ENCODE assay signal across 8 mouse cellular contexts in the genomic region with DNA sequence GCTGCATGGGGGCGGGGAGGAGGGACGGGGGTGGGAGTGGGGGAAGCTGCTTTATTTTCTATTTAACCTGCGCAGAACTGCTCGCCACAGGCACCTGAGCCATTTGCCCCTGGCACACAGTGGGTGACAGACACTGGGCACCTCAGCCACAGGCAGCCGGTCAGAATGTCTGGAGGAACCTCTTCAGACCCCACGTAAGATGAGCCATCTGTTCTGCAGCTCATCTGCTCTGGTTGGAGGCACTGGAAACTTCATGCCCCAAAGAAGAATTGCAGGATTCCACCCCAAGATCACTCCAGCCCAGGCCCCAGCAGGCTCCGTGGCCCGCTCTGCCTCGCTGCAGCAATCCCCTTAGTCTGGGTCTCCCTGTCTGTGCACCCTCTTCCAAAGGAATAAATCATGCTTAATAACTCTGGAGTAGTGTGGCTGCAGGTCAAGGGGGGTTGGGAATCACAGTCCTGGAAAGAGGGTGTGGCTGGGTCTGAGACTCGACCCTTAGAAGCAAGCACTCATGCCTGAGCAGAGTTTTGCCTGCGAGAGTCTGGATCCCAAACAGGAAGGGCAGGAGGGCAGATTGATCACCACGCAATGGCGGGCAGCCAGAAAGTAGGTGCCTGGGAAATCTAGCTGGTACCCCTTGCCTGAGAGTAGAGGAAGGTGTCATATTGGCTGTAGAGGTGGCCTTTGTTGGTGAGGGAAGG. TPM values are rescaled to one million over a fixed set of nuclear protein-coding genes. Genes with fewer than 3 reads are reported as not detected.
DNase-seq lines count a peak whose midpoint lies in the region; ATAC-seq and TF ChIP-seq lines count a peak whose summit lies in the region.

No protein-coding gene starts in this region.

- H3K4me3 ChIP-seq in ES-Bruce4 (ENCODE audit: low read depth, low read length) = peak overlapping the region; percentile 18; the same call in 1 of the 2 replicates
- peak overlapping the region; percentile 34; the same call in 1 of the 2 replicates for H3K4me3 ChIP-seq in heart, embryonic 16.5 days (ENCODE audit: low read length)
- no peak overlapping the region for H3K4me3 ChIP-seq in liver, embryonic 16.5 days (ENCODE audit: low read depth, low read length)
- H3K4me3 ChIP-seq in cerebellum, adult 2 months (replicated peaks; ENCODE audit: insufficient read depth, low read depth, low read length) = no peak overlapping the region

- no peaks in the 10 kb centered on the region for H3K9me3 ChIP-seq in ES-Bruce4 (replicated peaks; ENCODE audit: control insufficient read depth, insufficient read depth, low read length, poor library complexity, severe bottlenecking)
- H3K9me3 ChIP-seq in heart, embryonic 16.5 days (replicated peaks; ENCODE audit: control insufficient read depth, low read length) = no peaks in the 10 kb centered on the region
- H3K9me3 ChIP-seq in liver, embryonic 16.5 days (replicated peaks; ENCODE audit: control insufficient read depth, low read length) = no peaks in the 10 kb centered on the region

- no peak for ATAC-seq in heart, embryonic 16.5 days (replicated peaks; ENCODE audit: extremely low read depth, insufficient read depth, low FRiP score)
- ATAC-seq in liver, embryonic 16.5 days (ENCODE audit: low read depth) = no peak

- DNase-seq in adrenal gland, postnatal 10 days = peak; percentile 52
- DNase-seq in adrenal gland, adult 8-10 months = no peak
- DNase-seq in cerebellum, adult 2 months = no peak
- DNase-seq in Muller cell, postnatal 12 days (ENCODE audit: inconsistent ontology term) = no peak
- no peak for DNase-seq in layer of hippocampus, adult 8-10 months (ENCODE audit: low spot score in 2 of 2)

- H3K27me3 ChIP-seq in ES-Bruce4 (ENCODE audit: control insufficient read depth, insufficient read depth, low read length, poor library complexity, severe bottlenecking) = no peaks in the 10 kb centered on the region
- H3K27me3 ChIP-seq in heart, embryonic 16.5 days (ENCODE audit: control insufficient read depth, insufficient read depth, low read length) = no peaks in the 10 kb centered on the region
- no peaks in the 10 kb centered on the region for H3K27me3 ChIP-seq in liver, embryonic 16.5 days (ENCODE audit: control insufficient read depth, insufficient read depth, low read depth, low read length)
- no peaks in the 10 kb centered on the region for H3K27me3 ChIP-seq in cerebellum, adult 2 months (ENCODE audit: control insufficient read depth, insufficient read depth, low read length)

- H3K36me3 ChIP-seq in ES-Bruce4 (ENCODE audit: control insufficient read depth, insufficient read depth, low read length, poor library complexity, severe bottlenecking) = no peaks in the 10 kb centered on the region
- H3K36me3 ChIP-seq in heart, embryonic 16.5 days (ENCODE audit: control insufficient read depth, insufficient read depth) = no peaks in the 10 kb centered on the region
- no peaks in the 10 kb centered on the region for H3K36me3 ChIP-seq in liver, embryonic 16.5 days (ENCODE audit: control insufficient read depth, insufficient read depth)

- H3K4me2 ChIP-seq in heart, embryonic 16.5 days (ENCODE audit: low read depth, low read length) = peak overlapping the region; percentile 53
- peak overlapping the region; percentile 56 for H3K4me2 ChIP-seq in liver, embryonic 16.5 days (ENCODE audit: low read depth, low read length)

- WGBS in heart, embryonic 16.5 days = 33% methylated on average over 13 of the region's 13 CpGs
- WGBS in liver, embryonic 16.5 days (ENCODE audit: insufficient replicate concordance) = 38% methylated on average over 13 of the region's 13 CpGs
- WGBS in cerebellum, adult 2 months = 44% methylated on average over 13 of the region's 13 CpGs

- peak overlapping the region; percentile 19; the same call in 1 of the 2 replicates for H3K9ac ChIP-seq in ES-Bruce4 (ENCODE audit: low read depth, poor library complexity, severe bottlenecking)
- H3K9ac ChIP-seq in heart, embryonic 16.5 days (ENCODE audit: low read length) = peak overlapping the region; percentile 51
- 0 out of 2 replicates have a peak overlapping the region, but pooled peaks have one; percentile 38 for H3K9ac ChIP-seq in liver, embryonic 16.5 days (ENCODE audit: low read depth, low read length)

- TF ChIP-seq CTCF in ES-Bruce4 (IDR thresholded peaks at IDR 0.05; ENCODE audit: low read depth, low read length) = no peak
- TF ChIP-seq CTCF in cerebellum, adult 2 months (IDR thresholded peaks at IDR 0.05; ENCODE audit: borderline replicate concordance, insufficient read depth, low read depth, low read length) = no peak

- H3K4me1 ChIP-seq in ES-Bruce4 (ENCODE audit: control insufficient read depth, insufficient read depth, low read length) = peaks cover 1% of the 10 kb centered on the region
- H3K4me1 ChIP-seq in heart, embryonic 16.5 days (ENCODE audit: control insufficient read depth, insufficient read depth, low read length) = peaks cover 17% of the 10 kb centered on the region
- H3K4me1 ChIP-seq in liver, embryonic 16.5 days (ENCODE audit: control insufficient read depth, low read depth, low read length) = peaks cover 42% of the 10 kb centered on the region
- H3K4me1 ChIP-seq in cerebellum, adult 2 months (ENCODE audit: control insufficient read depth, insufficient read depth, low read length) = no peaks in the 10 kb centered on the region

- no peak for TF ChIP-seq EP300 in ES-Bruce4 (IDR thresholded peaks at IDR 0.05; ENCODE audit: insufficient read depth, low read depth, low read length)

- TF ChIP-seq POLR2A in ES-Bruce4 (IDR thresholded peaks at IDR 0.05; ENCODE audit: insufficient read depth, low read length) = no peak
- TF ChIP-seq POLR2A in cerebellum, adult 2 months (IDR thresholded peaks at IDR 0.05; ENCODE audit: borderline replicate concordance, insufficient read depth, low read length) = no peak

- H3K27ac ChIP-seq in ES-Bruce4 (ENCODE audit: insufficient read depth, low read length) = no peak overlapping the region; the same call in 1 of the 2 replicates
- peak overlapping the region; percentile 70 for H3K27ac ChIP-seq in heart, embryonic 16.5 days (ENCODE audit: low read length)
- H3K27ac ChIP-seq in liver, embryonic 16.5 days (ENCODE audit: low read length) = no peak overlapping the region
- H3K27ac ChIP-seq in cerebellum, adult 2 months (ENCODE audit: insufficient read depth, low read length) = no peak overlapping the region

RNA-seq across cellular contexts. Expression of a gene that starts 4.0 kb away (rescaled TPM):
- total RNA-seq in adrenal gland, postnatal 10 days (2021) = 100 to 1,000 TPM; 156 to 158 TPM
- 100 to 1,000 TPM; 302 to 612 (median 463) TPM for total RNA-seq in adrenal gland, adult 8-10 months (2022)
- polyA plus RNA-seq in ES-Bruce4 (2011; ENCODE audit: insufficient read depth, insufficient read length, low read depth, missing spikeins) = 10.6 and 11.0 TPM in 2 replicates
- polyA plus RNA-seq in heart, embryonic 16.5 days (2015; fragmentation: Nextera tagmentation; extraction: Ambion mirVana) = 87.4 and 92.8 TPM in 2 replicates
- 55.5 and 56.5 TPM in 2 replicates for polyA plus RNA-seq in liver, embryonic 16.5 days (2015; fragmentation: Nextera tagmentation; extraction: Ambion mirVana)
- 5.4 and 6.5 TPM in 2 replicates for polyA plus RNA-seq in cerebellum, adult 2 months (2012; rRNA removed)
- 1 to 10 TPM; 2.6 to 6.3 (median 6.2) TPM for total RNA-seq in layer of hippocampus, adult 8-10 months (2022)

RNA-seq across cellular contexts. Expression of a gene that starts 6.7 kb away (rescaled TPM):
- 1 to 10 TPM; 6.1 to 7.2 TPM for total RNA-seq in adrenal gland, postnatal 10 days (2021)
- total RNA-seq in adrenal gland, adult 8-10 months (2022) = 10 to 100 TPM; 17.8 to 92.8 (median 47.9) TPM
- polyA plus RNA-seq in ES-Bruce4 (2011; ENCODE audit: insufficient read depth, insufficient read length, low read depth, missing spikeins) = 7.6 and 10.2 TPM in 2 replicates
- polyA plus RNA-seq in heart, embryonic 16.5 days (2015; fragmentation: Nextera tagmentation; extraction: Ambion mirVana) = 3.8 and 3.9 TPM in 2 replicates
- 0.94 and 1.2 TPM in 2 replicates for polyA plus RNA-seq in liver, embryonic 16.5 days (2015; fragmentation: Nextera tagmentation; extraction: Ambion mirVana)
- 3.4 and 5.1 TPM in 2 replicates for polyA plus RNA-seq in cerebellum, adult 2 months (2012; rRNA removed)
- total RNA-seq in layer of hippocampus, adult 8-10 months (2022) = 1 to 10 TPM; 3.7 to 5.4 (median 4.5) TPM

RNA-seq across cellular contexts. Expression of a gene that starts 20.4 kb away (rescaled TPM):
- total RNA-seq in adrenal gland, postnatal 10 days (2021) = 10 to 100 TPM; 85.8 to 88.1 TPM
- 10 to 100 TPM; 36.3 to 60.3 (median 52.9) TPM for total RNA-seq in adrenal gland, adult 8-10 months (2022)
- polyA plus RNA-seq in ES-Bruce4 (2011; ENCODE audit: insufficient read depth, insufficient read length, low read depth, missing spikeins) = 21.7 and 28.2 TPM in 2 replicates
- polyA plus RNA-seq in heart, embryonic 16.5 days (2015; fragmentation: Nextera tagmentation; extraction: Ambion mirVana) = 8.8 TPM in 2 replicates
- polyA plus RNA-seq in liver, embryonic 16.5 days (2015; fragmentation: Nextera tagmentation; extraction: Ambion mirVana) = 3.5 and 4.3 TPM in 2 replicates
- polyA plus RNA-seq in cerebellum, adult 2 months (2012; rRNA removed) = 42.0 and 46.5 TPM in 2 replicates
- total RNA-seq in layer of hippocampus, adult 8-10 months (2022) = 10 to 100 TPM; 19.8 to 24.1 (median 21.2) TPM

RNA-seq across cellular contexts. Expression of a gene that starts 20.6 kb away (rescaled TPM):
- total RNA-seq in adrenal gland, postnatal 10 days (2021) = under 1 TPM in 1 of 2 experiments, not detected in 1; 0.30 TPM
- under 1 TPM in 1 of 4 experiments, not detected in 3; 0.78 TPM for total RNA-seq in adrenal gland, adult 8-10 months (2022)
- 2.0 and 3.4 TPM in 2 replicates for polyA plus RNA-seq in ES-Bruce4 (2011; ENCODE audit: insufficient read depth, insufficient read length, low read depth, missing spikeins)
- 0.91 and 1.4 TPM in 2 replicates for polyA plus RNA-seq in heart, embryonic 16.5 days (2015; fragmentation: Nextera tagmentation; extraction: Ambion mirVana)
- polyA plus RNA-seq in liver, embryonic 16.5 days (2015; fragmentation: Nextera tagmentation; extraction: Ambion mirVana) = 0.71 and 0.95 TPM in 2 replicates
- not detected in 2 replicates for polyA plus RNA-seq in cerebellum, adult 2 months (2012; rRNA removed)
- under 1 TPM in 1 of 4 experiments, not detected in 3; 0.64 TPM for total RNA-seq in layer of hippocampus, adult 8-10 months (2022)

RNA-seq across cellular contexts. Expression of a gene that starts 39.0 kb away (rescaled TPM):
- 1 to 10 TPM in 1 of 2 experiments, under 1 TPM in 1; 0.72 to 1.2 TPM for total RNA-seq in adrenal gland, postnatal 10 days (2021)
- total RNA-seq in adrenal gland, adult 8-10 months (2022) = 1 to 10 TPM in 3 of 4 experiments, under 1 TPM in 1; 0.78 to 1.4 (median 1.2) TPM
- 0.43 and 0.68 TPM in 2 replicates for polyA plus RNA-seq in ES-Bruce4 (2011; ENCODE audit: insufficient read depth, insufficient read length, low read depth, missing spikeins)
- 0.14 and 0.17 TPM in 2 replicates for polyA plus RNA-seq in heart, embryonic 16.5 days (2015; fragmentation: Nextera tagmentation; extraction: Ambion mirVana)
- polyA plus RNA-seq in liver, embryonic 16.5 days (2015; fragmentation: Nextera tagmentation; extraction: Ambion mirVana) = 0.04 and 0.05 TPM in 2 replicates
- polyA plus RNA-seq in cerebellum, adult 2 months (2012; rRNA removed) = 14.9 and 16.4 TPM in 2 replicates
- total RNA-seq in layer of hippocampus, adult 8-10 months (2022) = 10 to 100 TPM in 2 of 4 experiments, 1 to 10 TPM in 2; 8.6 to 11.1 (median 10.1) TPM

Comparison
In these comparisons a context has a peak if more than half of its experiments do, and no peak if none do; other contexts are left out.
1. H3K4me3 ChIP-seq: peak in ES-Bruce4 (single experiment) and heart, embryonic 16.5 days (single experiment); none in liver, embryonic 16.5 days (single experiment) and cerebellum, adult 2 months (single experiment).
2. Peak in every context shown above with its lines, with median percentiles within 50 percentile points of each other: H3K9ac ChIP-seq.